16 mouse cellular contexts compared by ENCODE assay signal in genomic region chr6:89628045-89628785, GRCm38 (mm10).
"Had no signal": no experiment of that assay in that cellular context is flagged by ENCODE, and none has a peak within 500 bp of the region (broad histone marks: within the 10 kb centered on the region; RNA-seq: fewer than 3 reads in every experiment).

No protein-coding gene starts in this region.

- H3K4me2 ChIP-seq: liver, embryonic 13.5 days; lung, embryonic 14.5 days; midbrain, embryonic 12.5 days had no signal

- H3K9me3 ChIP-seq: liver, embryonic 13.5 days; midbrain, embryonic 12.5 days had no signal

- H3K27me3 ChIP-seq: liver, embryonic 13.5 days; midbrain, embryonic 12.5 days had no signal

- H3K4me3 ChIP-seq: liver, embryonic 13.5 days; midbrain, embryonic 12.5 days had no signal

- H3K36me3 ChIP-seq: liver, embryonic 13.5 days; midbrain, embryonic 12.5 days had no signal

- H3K27ac ChIP-seq: kidney, postnatal 0 days; liver, embryonic 13.5 days; macrophage; midbrain, embryonic 12.5 days; stomach, postnatal 0 days had no signal

- ATAC-seq: intestine, postnatal 0 days; lung, postnatal 0 days; midbrain, embryonic 16.5 days had no signal

- H3K9ac ChIP-seq: liver, embryonic 13.5 days; lung, embryonic 14.5 days; midbrain, embryonic 12.5 days had no signal

- DNase-seq: kidney, adult 2 months; kidney, postnatal 25 days; liver, embryonic 13.5 days; lung, embryonic 14.5 days; right cerebral cortex, adult 18-20 months; right cerebral cortex, postnatal 14 days; right cerebral cortex, postnatal 4 days; thymus, adult 2 months; thymus, postnatal 14 days had no signal

- H3K4me1 ChIP-seq: liver, embryonic 13.5 days had no signal
